Mouse (Mus musculus) CD8-positive naive resting alpha-beta T cell, adult 57 days (primary cell): ENCODE measurements around the gene Abca2. TPM values are rescaled to one million over a fixed set of nuclear protein-coding genes. Genes with fewer than 3 reads are reported as not detected.

Source experiments
- total RNA-seq: library from RNA; stranded (reverse); gene quantifications from one replicate; pipeline ENCODE4 v1.2.4, GENCODE M21; 2023

The Abca2 gene
- 80.3 TPM for total RNA-seq

DNA sequence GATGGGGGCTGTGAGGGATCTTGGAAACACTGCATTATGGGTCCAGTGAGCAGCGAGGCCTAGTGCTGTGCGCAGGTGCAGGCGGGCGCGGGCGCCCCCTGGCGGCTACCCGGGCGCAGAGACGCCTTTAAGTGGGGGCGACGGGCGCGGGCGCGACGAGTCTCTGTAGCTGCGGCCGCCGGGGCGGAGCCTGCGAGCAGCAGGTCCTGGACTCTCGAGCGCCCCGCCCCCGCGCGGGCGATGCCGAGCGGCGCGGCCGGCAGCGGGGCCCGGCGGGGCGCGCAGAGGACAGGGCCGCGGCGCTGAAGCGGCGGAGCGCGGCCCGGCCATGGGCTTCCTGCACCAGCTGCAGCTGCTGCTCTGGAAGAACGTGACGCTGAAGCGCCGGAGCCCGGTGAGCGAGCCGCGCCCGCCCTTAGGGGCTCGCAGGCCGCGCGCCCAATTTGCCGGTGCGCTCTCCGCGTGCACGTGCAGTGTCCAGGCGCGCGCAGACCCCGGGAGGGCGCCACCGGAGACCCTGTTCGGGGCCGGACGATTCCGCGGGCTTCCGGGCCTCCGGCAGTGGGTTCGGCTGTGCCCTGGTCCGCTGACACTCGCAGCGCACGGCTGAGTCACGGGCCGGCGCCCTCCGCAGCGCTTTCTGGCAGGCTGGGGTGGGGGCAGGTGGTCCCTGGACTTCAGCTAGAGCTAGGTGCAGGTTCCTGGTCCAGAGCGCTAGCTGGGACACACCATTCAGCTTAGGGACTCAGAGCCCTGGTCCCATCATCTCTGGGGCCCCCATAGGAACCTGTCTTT is at the start of gene Abca2:
TSS of gene Abca2 (plus strand) at position 262 of the 795 bp plus-strand sequence.

DNA sequence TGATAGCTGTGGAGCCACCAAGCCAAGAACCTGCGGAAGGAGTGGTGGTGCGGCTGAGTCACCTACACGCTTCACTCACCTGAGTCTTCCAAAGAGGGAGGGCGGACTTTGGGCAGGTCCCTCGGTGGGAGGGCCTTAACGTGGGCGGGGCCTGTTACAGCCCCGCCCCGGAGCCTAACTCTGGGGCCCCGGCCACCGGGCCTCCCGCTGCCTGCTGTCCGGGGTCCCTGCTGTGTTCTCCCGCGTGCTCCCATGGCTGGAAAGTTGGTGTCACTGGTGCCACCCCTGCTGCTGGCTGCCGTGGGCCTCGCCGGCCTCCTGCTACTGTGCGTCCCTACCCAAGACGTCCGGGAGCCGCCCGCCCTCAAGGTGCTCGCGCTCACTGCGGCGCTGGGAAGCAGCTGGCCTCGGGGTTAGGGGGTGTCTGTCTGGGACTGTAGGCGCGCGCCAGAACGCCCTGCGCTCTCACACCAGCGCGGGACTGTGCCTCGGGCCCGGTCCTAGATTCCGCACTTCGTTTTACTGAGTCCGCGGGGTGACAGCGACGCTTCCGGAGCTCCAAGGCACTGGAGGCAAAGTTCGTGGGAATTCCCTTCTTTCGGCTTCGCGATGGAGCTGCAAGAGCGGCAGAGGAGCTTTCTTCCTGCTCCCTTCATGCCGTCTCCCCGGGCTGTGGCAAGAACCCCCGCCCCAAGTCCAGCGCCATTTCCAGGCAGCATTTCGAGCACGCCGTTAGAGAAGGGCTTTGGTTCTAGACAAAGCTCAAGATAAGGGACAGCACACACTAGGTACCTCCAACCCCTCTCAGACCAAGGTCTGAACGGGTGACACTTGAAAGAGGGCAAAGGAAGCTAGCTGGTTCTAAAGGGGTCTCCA is 32.5 kb upstream of the Abca2 start, which contains the start of gene Entpd2:
TSS of gene Entpd2 (plus strand) at position 154 of the 876 bp plus-strand sequence.

DNA sequence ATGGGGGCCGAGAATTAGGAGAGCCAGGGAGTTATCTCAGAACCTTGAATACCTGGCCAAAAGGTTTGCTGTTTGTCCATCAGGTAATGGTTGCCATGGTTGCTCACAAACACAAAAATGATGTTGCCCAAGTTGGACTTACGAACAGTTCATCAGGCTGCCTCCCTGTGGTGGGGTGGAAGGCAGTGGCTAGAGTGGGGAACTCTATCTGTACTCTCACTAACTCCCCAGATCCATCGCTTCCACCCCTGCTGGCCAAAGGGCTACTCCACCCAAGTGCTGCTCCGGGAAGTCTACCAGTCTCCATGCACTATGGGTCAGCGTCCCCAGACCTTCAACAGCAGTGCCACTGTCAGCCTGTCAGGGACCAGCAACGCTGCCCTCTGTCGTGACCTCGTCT is 29.5 kb upstream of the Abca2 start, which contains the start of gene Npdc1:
TSS of gene Npdc1 (plus strand) at position 301 of the 400 bp plus-strand sequence.

DNA sequence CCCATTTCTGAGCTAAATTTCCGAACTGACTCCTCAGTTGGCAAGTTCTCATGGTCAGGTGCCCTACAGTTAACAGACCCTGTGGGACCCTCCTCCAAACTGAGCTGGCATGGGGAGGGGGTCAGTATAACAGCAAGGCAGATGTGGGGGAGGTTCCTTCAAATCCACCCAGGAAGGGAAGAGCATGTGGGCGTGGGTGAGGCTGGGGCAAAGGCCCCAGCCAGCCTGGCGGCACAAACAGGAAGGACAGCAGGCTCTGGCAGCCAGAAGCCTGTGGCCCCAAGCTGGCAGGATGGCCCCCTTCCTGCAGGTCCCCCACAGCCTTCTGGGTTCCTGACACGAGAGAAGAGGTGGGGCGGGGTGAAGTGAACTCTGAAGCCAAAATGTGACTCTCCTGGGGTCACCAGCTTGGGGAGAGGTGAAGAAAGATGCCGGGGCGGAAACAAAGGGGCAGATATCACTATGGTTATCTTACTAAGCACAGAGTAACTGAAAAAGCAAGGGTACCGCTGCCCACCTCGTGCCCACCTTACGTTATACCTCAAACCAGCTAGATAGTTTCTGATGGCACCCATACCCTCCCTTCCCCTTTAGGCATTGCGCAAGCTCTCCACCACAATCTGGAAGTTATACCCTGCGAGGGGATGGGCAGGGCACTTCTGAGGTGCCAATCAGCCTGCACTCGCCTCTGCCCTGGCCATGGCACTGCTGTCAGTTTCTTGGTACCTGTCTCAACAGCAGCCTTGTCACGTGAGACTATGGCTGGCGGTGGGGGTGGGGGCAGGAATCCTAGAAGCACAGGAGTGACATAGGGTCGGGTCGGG is 5.7 kb upstream of the Abca2 start, which contains the start of gene Fut7:
TSS of gene Fut7 (plus strand) at position 681 of the 824 bp plus-strand sequence.

DNA sequence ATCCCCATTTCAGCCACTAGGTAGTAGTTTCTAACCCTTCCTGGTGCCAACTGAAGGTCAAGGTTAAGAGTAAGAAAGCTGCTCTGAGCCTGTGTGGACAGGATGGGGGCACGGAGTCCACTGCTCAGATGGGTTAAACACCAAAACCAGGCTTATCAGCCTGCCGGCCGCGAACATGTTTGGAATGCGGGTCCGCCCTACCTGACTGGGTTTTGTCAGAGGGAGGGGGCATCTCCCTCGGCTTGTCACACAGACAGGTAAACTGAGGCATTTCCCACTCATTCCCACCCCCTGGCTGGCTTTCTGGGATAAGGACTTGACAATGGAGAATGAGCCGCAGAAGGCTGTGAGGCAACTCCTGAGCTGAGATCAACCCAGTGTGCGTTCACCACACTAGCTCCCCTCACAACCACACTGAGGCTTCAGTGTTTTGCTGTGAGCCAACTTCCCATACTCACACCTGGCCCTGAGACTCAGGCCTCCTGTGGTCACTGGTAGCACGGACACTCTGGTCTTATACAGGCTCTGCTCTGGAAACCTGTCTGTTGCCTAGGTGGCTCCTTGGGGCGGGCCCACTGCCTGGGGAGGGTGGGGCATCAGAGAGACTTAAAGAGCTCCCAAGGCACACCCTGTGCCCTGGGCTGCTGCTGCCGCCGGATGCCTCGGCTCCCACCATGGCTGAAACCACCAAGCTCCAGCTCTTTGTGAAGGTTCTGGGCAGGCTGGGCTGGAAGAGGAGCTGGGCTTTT is 27.9 kb downstream of the Abca2 start, which contains the start of gene Clic3:
TSS of gene Clic3 (plus strand) at position 634 of the 749 bp plus-strand sequence.

DNA sequence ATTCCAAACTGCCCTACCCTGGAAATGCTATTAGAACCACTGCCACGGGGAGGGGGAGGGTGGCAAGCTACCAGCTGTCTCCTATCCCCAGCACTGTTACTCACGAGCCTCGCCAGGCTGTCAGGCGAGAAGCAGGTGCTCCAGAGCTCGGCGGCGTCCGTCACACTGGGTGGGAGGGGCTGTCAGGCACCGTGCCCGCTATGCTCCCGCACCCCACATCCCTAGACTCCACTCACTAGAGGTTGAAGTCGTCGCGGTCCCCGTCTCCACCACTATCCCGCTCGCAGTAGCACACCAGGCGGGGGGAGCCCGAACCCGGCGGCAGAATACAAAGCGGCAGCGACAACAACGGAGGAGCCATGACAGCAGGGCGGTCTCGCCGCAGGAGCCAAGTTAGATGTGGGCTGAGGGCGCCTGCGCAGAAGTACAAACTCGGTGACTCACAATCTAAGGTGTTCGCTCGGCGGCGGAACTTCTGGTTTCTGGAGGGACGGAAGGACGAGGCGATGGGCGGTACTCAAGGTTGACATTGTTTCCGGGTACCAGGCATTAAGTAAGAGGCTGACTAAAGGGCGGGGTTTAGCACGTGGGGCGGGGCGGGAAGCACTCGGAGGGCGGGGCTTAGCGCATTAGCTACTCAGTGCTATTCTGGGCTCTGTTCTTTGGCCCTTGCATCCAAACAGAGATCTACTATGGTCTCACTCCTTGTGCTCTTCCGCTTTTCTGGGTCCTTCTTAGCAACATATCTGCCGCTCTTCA is 32.2 kb downstream of the Abca2 start, which contains the start of gene Paxx:
TSS of gene Paxx (minus strand) at position 544 of the 759 bp plus-strand sequence.

DNA sequence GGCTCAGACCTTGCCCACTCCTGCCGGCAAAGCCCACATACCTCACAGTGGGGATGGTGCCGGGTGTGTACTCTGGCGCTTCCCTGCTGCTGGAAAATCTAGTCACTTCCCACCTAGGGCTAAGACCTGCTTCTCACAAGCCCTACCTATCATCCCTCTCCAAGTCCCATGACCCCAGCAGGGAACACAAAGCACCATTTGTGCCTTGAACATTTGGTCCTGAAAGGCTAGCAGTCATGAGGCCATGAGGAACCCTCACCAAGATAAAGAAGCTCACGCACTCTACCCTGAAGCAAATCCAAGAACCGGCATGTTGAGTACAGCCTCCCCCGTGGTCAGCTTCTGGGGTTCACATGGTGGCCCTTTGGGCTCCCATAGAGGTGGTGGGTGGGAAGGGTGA is 41.5 kb downstream of the Abca2 start, which contains the start of gene Ptgds:
TSS of gene Ptgds (minus strand) at position 78 of the 400 bp plus-strand sequence.

DNA sequence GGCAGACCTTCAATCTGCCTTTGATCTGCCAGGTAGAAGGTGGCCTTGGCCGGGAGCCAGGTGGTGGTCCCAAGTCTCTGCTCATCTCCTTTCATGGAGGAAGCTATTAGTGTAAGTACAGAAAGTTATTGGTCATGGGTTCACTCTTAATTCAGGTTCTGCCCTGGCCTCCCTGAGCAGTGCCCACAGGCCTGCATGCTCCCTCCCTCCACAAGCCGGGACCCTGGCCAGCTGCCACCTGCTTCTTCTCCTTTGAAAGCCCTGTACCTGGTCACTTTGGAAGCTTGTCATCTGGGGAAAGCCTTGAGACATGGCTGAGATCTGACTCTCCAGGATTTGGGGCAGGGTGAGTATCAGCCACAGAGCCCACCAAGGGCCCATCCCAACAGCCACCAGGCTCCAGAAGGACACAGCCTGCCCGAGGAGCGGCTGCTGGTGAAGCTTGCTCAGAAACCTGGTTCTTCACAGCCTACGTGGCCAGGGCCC is 65.0 kb downstream of the Abca2 start, which contains the start of gene Lcn12:
TSS of gene Lcn12 (minus strand) at position 436 of the 486 bp plus-strand sequence.

Other genes starting within 250 kb of the Abca2 start
- 3.3 TPM for gene Nrarp, start 247.9 kb upstream of the Abca2 start, total RNA-seq
- 25.9 TPM for gene Tor4a, start 231.8 kb upstream of the Abca2 start, total RNA-seq
- 68.2 TPM for gene Nelfb, start 217.2 kb upstream of the Abca2 start, total RNA-seq
- gene Stpg3, start 214.1 kb upstream of the Abca2 start, total RNA-seq: not detected
- not detected for gene Fam166a, start 210.0 kb upstream of the Abca2 start, total RNA-seq
- gene Tubb4b, start 204.0 kb upstream of the Abca2 start, total RNA-seq: 105 TPM
- not detected for gene Slc34a3, start 194.3 kb upstream of the Abca2 start, total RNA-seq
- gene Rnf224, start 191.9 kb upstream of the Abca2 start, total RNA-seq: not detected
- gene Rnf208, start 186.4 kb upstream of the Abca2 start, total RNA-seq: not detected
- not detected for gene Cysrt1, start 186.3 kb upstream of the Abca2 start, total RNA-seq
- gene AL732309.1, start 181.8 kb upstream of the Abca2 start, total RNA-seq: 11.0 TPM
- 20.6 TPM for gene Tmem203, start 173.3 kb upstream of the Abca2 start, total RNA-seq
- 20.0 TPM for gene Tprn, start 166.1 kb upstream of the Abca2 start, total RNA-seq
- 39.1 TPM for gene Ssna1, start 156.3 kb upstream of the Abca2 start, total RNA-seq
- gene Anapc2, start 156.2 kb upstream of the Abca2 start, total RNA-seq: 92.6 TPM
- not detected for gene Tmem210, start 140.6 kb upstream of the Abca2 start, total RNA-seq
- not detected for gene Lrrc26, start 138.8 kb upstream of the Abca2 start, total RNA-seq
- gene Grin1, start 109.5 kb upstream of the Abca2 start, total RNA-seq: not detected
- 34.4 TPM for gene Man1b1, start 96.4 kb upstream of the Abca2 start, total RNA-seq
- gene Dpp7, start 72.3 kb upstream of the Abca2 start, total RNA-seq: 13.0 TPM
- 12.6 TPM for gene Uap1l1, start 63.0 kb upstream of the Abca2 start, total RNA-seq
- not detected for gene Sapcd2, start 56.4 kb upstream of the Abca2 start, total RNA-seq
- not detected for gene Entpd2, start 32.8 kb upstream of the Abca2 start, total RNA-seq
- gene Npdc1, start 29.4 kb upstream of the Abca2 start, total RNA-seq: 2.3 TPM
- gene Fut7, start 5.4 kb upstream of the Abca2 start, total RNA-seq: 0.52 TPM
- not detected for gene Clic3, start 28.1 kb downstream of the Abca2 start, total RNA-seq
- gene Paxx, start 32.4 kb downstream of the Abca2 start, total RNA-seq: 83.0 TPM
- not detected for gene Ptgds, start 41.3 kb downstream of the Abca2 start, total RNA-seq
- not detected for gene Lcn12, start 65.2 kb downstream of the Abca2 start, total RNA-seq
- 60.4 TPM for gene Fbxw5, start 72.0 kb downstream of the Abca2 start, total RNA-seq
- not detected for gene C8g, start 73.0 kb downstream of the Abca2 start, total RNA-seq
- gene Traf2, start 118.2 kb downstream of the Abca2 start, total RNA-seq: 40.5 TPM
- 100 TPM for gene Edf1, start 129.1 kb downstream of the Abca2 start, total RNA-seq
- 2.0 TPM for gene Mamdc4, start 146.1 kb downstream of the Abca2 start, total RNA-seq
- 18.9 TPM for gene Phpt1, start 146.5 kb downstream of the Abca2 start, total RNA-seq
- gene Ajm1, start 153.1 kb downstream of the Abca2 start, total RNA-seq: 0.70 TPM
- 115 TPM for gene Rabl6, start 179.8 kb downstream of the Abca2 start, total RNA-seq
- not detected for gene Ccdc183, start 189.0 kb downstream of the Abca2 start, total RNA-seq
- 0.80 TPM for gene Tmem141, start 193.3 kb downstream of the Abca2 start, total RNA-seq
- 2.1 TPM for gene Fcna, start 199.3 kb downstream of the Abca2 start, total RNA-seq
- not detected for gene Lcn8, start 224.4 kb downstream of the Abca2 start, total RNA-seq
- not detected for gene Lcn5, start 229.2 kb downstream of the Abca2 start, total RNA-seq
- gene Lcn6, start 248.1 kb downstream of the Abca2 start, total RNA-seq: not detected